Mouse (Mus musculus) adrenal gland, adult 8-10 months (tissue): Measurements from ENCODE around the gene Col6a6. TPM values are rescaled to one million over a fixed set of nuclear protein-coding genes. Genes with fewer than 3 reads are reported as not detected.
"Not testable (repeated sequence)": the region's sequence is repeated elsewhere in the genome, so short reads cannot be mapped to it uniquely, and the experiment has no call there.

Experiments used
- DNase-seq: peaks from one replicate; pipeline ENCODE4 v3.0.0; 2022
- total RNA-seq, 4 experiments: library from RNA; stranded (reverse); gene quantifications; 2 replicates each; pipeline ENCODE4 v1.2.4; 2022

Col6a6 gene
- total RNA-seq = 1 to 10 TPM in 3 of 4 experiments, under 1 TPM in 1; 0.80 to 2.6 (median 1.6) TPM

- DNase-seq = no peak
Observed at GRCm38 (mm10) chr9:105827791-105828385, at the start of gene Col6a6. TSS of gene Col6a6 (minus strand) at chr9:105828160.

GRCm38 (mm10) chr9:105876124-105876523 is 48.2 kb upstream of the Col6a6 start:
- no peak for DNase-seq

DNA sequence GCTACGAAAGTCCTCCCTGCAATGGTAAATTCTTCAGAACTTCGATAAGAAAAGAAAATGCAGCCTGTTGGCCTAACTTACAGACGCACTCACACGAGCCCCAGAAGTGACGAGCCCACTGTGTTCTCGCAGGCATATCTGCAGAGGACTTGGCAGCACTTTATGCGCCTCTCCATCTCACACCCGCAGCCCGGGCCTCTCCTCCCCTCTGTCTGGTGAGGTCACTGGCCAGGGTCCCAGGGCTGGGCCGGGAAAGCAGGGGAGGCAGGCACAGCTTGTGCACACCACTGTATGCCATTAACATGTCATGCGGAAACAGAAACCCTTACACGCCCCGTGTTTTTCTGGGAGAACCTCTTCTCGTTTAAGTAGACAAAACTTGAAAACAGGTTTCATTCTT is 43.7 kb upstream of the Col6a6 start:
- no peak for DNase-seq

GRCm38 (mm10) chr9:105857773-105858172 is 29.8 kb upstream of the Col6a6 start:
- DNase-seq = peak; percentile 38

- no peak for DNase-seq
Observed at GRCm38 (mm10) chr9:105852778-105853065, 24.8 kb upstream of the Col6a6 start.

DNA sequence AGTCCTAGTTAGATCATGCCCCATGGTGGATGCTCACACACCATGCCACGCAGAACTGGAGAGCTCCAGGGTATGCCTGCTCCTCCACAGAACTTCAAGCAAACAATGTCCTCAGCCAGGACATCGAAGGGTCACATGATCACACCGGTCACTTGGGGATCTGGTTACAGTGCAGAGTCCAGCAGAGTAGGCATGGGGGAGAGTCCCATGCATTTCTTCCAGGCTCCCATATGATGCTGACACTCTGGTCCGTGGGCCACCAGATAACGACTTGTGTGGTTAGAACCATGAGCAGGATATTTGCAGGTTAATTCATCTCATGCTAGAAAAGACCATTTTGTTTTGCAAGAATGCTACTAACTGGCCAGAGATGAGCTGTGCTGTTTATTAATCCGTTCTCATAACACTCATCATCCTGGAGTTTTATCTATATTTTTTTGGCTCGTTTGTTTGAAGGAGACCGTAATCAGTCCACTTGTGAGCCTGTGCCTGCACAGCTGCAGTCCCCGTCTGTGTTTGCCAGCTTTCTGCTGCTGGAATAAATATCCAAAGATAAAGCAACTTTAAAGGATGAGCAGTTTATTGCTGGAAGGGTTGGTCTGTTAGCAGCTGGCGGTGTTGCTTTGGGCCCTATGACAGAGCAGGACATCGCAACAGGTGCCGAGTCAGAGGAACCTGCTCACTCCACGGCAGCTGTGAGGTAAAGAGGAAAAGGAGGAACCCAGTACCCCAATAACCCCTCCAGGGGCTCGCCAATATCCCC is 24.2 kb upstream of the Col6a6 start:
- DNase-seq = no peak

DNA sequence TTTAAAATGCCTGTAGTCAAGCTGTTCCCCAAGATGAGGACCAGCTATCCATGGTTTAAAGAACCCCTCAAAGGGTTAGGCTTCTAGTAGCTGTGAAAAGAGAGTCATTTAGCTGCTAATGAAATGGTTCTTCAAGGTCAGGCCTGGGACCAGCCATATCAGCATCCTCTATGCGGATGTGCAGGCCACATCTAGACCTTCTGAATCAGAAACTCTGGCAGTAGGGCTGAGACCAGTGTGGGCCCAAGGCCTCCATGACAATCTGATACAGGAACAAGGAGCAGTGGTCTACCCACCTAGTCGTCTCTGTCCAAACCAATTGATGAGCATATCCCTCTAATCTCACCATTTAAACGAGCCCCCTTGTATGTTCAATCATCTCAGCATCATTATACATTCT is 23.1 kb upstream of the Col6a6 start:
- no peak for DNase-seq

- no peak for DNase-seq
Observed at GRCm38 (mm10) chr9:105848396-105848795, 20.4 kb upstream of the Col6a6 start.

DNA sequence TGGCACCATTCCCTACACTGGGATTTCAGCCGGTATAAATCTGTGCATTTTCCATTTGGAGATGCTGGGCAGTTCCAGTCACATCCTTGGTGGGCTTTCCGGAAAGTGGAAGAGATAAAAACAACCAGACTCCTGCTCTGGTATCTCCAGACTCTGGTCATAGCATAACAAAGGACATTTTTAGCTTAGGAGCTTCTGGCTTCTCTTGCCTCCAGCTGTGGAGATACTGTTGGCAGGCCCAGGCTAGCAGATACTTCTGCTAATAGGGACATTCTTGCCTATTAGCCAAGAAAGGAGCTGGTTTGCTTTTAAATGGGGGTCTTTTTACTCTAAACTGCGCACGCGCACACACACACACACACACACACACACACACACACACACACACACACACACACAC is 19.3 kb upstream of the Col6a6 start:
- DNase-seq = no peak

DNA sequence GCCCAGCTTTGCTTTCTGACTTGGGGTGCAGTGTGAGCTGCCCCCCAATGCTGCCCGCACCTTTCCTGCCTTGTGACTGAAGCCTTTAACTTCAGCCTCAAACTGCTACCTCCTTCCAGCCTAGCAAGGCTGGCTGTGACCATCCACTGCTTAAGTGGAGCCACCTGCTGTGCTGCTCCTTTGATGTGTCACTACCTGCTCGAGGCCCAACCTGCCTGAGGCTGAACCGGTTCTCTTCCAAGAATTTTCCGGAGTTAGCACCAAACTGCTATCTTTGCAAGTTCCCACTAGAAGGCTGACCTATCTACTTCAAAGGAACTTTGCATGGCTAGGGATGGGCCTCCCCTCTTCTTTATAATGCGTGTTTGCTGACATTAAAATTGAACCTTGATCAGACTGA is 13.4 kb upstream of the Col6a6 start:
- not testable (repeated sequence) for DNase-seq

- DNase-seq = no peak
Observed at GRCm38 (mm10) chr9:105839147-105839515, 11.2 kb upstream of the Col6a6 start.

- DNase-seq = no peak
Observed at GRCm38 (mm10) chr9:105838396-105839146, 10.6 kb upstream of the Col6a6 start.

- DNase-seq = no peak
Observed at GRCm38 (mm10) chr9:105835587-105835986, 7.6 kb upstream of the Col6a6 start.

GRCm38 (mm10) chr9:105834799-105835198 is 6.8 kb upstream of the Col6a6 start:
- no peak for DNase-seq

GRCm38 (mm10) chr9:105831291-105831690 is 3.3 kb upstream of the Col6a6 start:
- no peak for DNase-seq

- no peak for DNase-seq
Observed at GRCm38 (mm10) chr9:105827076-105827647, 798 bp downstream of the Col6a6 start.

GRCm38 (mm10) chr9:105820711-105821110 is 7.2 kb downstream of the Col6a6 start:
- no peak for DNase-seq

- no peak for DNase-seq
Observed at GRCm38 (mm10) chr9:105819155-105819709, 8.7 kb downstream of the Col6a6 start.

GRCm38 (mm10) chr9:105814436-105814835 is 13.5 kb downstream of the Col6a6 start:
- DNase-seq = no peak

GRCm38 (mm10) chr9:105811458-105811857 is 16.5 kb downstream of the Col6a6 start:
- DNase-seq = no peak

DNA sequence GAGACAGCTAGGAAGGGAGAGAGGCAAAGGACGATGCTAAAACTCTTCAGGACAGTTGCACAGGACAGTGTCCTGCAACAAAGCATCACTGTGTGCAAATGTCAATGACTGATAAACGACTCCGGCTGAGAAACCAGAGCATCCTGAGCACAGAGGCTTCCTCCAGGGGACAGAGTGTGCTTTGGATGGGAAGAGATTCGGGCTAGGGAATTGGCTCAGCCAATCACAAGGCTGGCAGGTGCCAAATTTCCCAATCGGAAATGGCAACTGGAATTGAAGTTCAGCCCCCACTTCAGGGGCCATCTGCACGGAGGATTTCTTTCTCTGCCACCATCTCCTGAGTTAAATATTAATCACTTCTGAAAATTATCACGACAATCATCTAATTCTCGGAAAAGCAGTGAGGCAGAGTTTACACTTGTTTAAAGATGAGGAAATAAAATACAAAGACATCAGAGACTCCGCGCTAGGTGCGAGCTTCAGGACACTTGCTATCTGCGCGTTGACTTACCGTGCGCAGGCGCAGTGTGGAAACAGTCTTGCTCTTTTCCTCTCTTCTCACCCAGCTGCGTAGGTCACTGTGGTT is 18.9 kb downstream of the Col6a6 start:
- DNase-seq = no peak

DNA sequence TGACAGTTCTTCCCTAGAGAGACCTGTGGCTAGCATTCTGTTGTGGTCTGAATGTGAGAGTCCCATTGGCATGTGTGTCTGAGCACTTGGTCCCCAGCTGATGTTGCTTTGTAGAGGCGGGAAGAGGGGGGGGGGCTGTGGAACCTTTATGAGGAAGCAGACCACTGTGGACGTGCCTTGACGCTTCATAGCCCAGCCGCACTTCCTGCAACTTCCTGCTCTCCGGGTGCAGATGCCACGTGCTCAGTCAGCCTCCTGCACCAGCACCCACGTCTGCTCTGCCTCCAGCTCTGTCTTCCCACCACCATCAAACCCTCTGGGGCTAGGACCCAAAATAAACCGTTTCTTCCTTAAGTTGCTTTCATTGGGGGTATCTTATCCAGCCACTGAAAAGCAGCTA is 24.5 kb downstream of the Col6a6 start:
- no peak for DNase-seq

DNA sequence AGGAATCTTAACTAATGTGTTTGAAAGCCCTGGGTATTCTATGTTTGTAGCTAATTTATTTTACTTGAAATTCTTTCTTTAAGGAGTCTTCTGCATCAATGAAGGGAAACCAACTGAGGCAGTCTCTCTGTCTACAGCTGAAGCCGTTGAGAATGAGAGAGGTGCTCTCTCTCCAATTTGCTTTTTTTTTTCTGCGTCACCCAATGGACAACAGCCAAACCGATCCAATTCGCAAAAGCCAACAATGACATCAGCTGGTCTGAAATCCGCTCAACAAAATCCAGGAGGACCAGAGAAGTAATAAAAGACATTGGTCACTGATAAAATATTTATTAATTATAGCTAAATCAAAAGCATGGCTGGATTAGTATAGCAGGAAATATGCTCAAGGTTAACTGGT is 26.5 kb downstream of the Col6a6 start:
- no peak for DNase-seq
